Mouse (Mus musculus): Measurements from ENCODE around the gene Acp4. TPM values are rescaled to one million over a fixed set of nuclear protein-coding genes. Genes with fewer than 3 reads are reported as not detected.
A peak's percentile ranks its signal among the peaks of the same experiment; 100 is the strongest.

Gene Acp4
- polyA plus RNA-seq, 1 experiment from 2014 or later = 0.10 TPM

DNA sequence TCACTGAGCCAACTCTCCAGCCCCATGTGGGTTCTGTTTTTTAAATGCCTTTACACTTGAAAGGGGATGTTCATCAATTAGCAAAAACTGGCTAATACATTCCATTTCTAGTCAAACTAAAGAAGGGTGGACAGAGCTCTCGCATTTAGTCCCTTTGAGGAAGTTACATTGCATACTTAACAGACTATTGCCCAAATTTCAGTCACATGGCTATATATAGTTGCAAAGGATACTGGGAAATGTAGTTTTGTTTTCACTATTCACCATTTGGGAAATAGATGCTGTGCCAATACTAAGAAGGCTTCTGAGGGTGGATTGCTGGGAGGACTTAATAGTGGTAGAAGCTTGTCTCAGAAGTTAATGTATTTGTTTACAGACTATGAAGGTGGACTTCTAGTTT lies 23.8 kb upstream of the Acp4 start:
- Histone ChIP-seq H3K36me3 (no peaks in the 10 kb centered on the region), H3K27me3 (0 out of 2 replicates have a peak, but pooled peaks cover 3% of the 10 kb centered on the region), H3K4me1 (no peaks in the 10 kb centered on the region), H3K9me3 (no peaks in the 10 kb centered on the region), H3K27ac (no peak overlapping the region), H3K4me2 (replicated peaks) (no peak overlapping the region), H3K4me3 (no peak overlapping the region), H3K9ac (no peak overlapping the region)
- no peak for ATAC-seq (ENCODE audit: insufficient number of reproducible peaks, insufficient read depth, low FRiP score, low TSS enrichment)
- 70% methylated on average over 1 of the region's 1 CpGs for WGBS

DNA sequence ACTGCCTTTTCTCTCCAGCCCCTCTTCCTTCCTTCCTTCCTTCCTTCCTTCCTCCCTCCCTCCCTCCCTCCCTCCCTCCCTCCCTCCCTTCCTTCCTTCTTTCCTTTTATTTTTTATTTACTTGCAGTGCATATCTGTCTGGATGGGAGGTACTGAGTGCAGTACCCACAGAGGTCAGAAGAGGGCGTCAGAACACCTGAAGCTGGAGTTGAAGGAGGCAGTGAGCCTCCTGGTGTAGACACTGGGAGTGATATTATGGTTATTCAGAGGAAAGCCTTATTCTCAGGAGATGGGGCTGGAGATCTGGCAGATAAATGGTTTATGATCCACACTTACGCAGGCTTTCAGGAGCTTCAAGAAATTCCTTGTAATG lies 20.1 kb upstream of the Acp4 start:
- H3K9ac ChIP-seq = no peak overlapping the region
- H3K27me3 ChIP-seq = peaks cover 26% of the 10 kb centered on the region
- H3K4me1 ChIP-seq = no peaks in the 10 kb centered on the region
- ATAC-seq (ENCODE audit: insufficient number of reproducible peaks, insufficient read depth, low FRiP score, low TSS enrichment) = no peak
- H3K36me3 ChIP-seq = no peaks in the 10 kb centered on the region
- no peaks in the 10 kb centered on the region for H3K9me3 ChIP-seq
- WGBS = 44% methylated on average over 2 of the region's 2 CpGs
- no peak overlapping the region for H3K27ac ChIP-seq
- H3K4me2 ChIP-seq (replicated peaks) = no peak overlapping the region
- H3K4me3 ChIP-seq = no peak overlapping the region

- ATAC-seq (ENCODE audit: insufficient number of reproducible peaks, insufficient read depth, low FRiP score, low TSS enrichment) = no peak
- Histone ChIP-seq H3K4me3 (no peak overlapping the region), H3K4me1 (no peaks in the 10 kb centered on the region), H3K27me3 (peaks cover 26% of the 10 kb centered on the region), H3K9ac (no peak overlapping the region), H3K36me3 (no peaks in the 10 kb centered on the region), H3K4me2 (replicated peaks) (no peak overlapping the region), H3K9me3 (no peaks in the 10 kb centered on the region), H3K27ac (no peak overlapping the region)
- WGBS = 70% methylated on average over 10 of the region's 10 CpGs
Observed at GRCm38 (mm10) chr7:44276461-44277249, 19.5 kb upstream of the Acp4 start.

DNA sequence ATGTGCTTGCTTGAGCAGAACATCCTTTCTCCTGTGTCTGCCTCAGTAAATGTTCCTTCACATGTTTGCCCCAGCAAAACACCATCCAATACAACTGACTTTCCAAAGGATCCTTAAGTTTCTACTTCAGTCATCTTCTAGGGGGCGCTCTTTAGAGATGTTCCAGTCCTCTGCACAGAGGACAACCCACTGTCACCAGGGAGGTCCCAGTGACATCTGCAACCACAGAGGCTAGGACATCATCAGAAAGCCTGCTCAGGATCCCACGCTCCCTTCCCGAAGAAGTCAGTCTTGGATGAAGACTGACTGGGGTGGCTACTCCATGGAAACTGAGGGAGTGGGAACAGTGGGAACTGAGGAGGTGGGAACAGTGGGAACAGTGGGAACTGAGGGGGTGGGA lies 18.4 kb upstream of the Acp4 start:
- no peak for ATAC-seq (ENCODE audit: insufficient number of reproducible peaks, insufficient read depth, low FRiP score, low TSS enrichment)
- WGBS = 77% methylated on average over 3 of the region's 3 CpGs
- H3K4me3 ChIP-seq = no peak overlapping the region
- no peaks in the 10 kb centered on the region for H3K36me3 ChIP-seq
- H3K4me2 ChIP-seq (replicated peaks) = no peak overlapping the region
- H3K4me1 ChIP-seq = no peaks in the 10 kb centered on the region
- H3K9me3 ChIP-seq = no peaks in the 10 kb centered on the region
- H3K9ac ChIP-seq = no peak overlapping the region
- H3K27ac ChIP-seq = no peak overlapping the region
- H3K27me3 ChIP-seq = peaks cover 26% of the 10 kb centered on the region

DNA sequence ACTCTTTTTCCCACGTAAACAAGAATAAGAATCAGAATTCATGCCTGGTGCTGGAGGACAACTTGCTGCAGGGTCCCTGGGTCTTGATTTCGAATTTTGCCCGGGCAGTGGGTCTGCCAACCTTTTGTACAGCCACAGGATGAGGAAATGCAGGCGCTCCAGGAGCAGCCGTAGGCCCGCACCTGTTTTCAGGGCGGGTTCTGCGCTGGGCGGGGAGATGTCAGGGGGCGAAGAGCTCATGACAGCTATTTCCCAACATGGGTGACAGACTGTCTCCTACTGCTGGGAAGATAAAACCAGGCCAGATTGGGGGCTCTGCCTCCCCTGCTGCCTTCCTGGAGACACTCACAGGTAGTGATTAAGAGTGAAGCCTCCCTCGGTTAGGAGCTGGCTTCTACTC lies 16.9 kb upstream of the Acp4 start:
- ATAC-seq (ENCODE audit: insufficient number of reproducible peaks, insufficient read depth, low FRiP score, low TSS enrichment) = no peak
- H3K27me3 ChIP-seq = peaks cover 27% of the 10 kb centered on the region
- H3K9me3 ChIP-seq = no peaks in the 10 kb centered on the region
- H3K9ac ChIP-seq = no peak overlapping the region
- no peak overlapping the region for H3K4me3 ChIP-seq
- no peaks in the 10 kb centered on the region for H3K4me1 ChIP-seq
- H3K4me2 ChIP-seq (replicated peaks) = no peak overlapping the region
- no peak overlapping the region for H3K27ac ChIP-seq
- no peaks in the 10 kb centered on the region for H3K36me3 ChIP-seq
- 34% methylated on average over 11 of the region's 11 CpGs for whole genome bisulfite sequencing

GRCm38 (mm10) chr7:44273446-44273845 lies 16.3 kb upstream of the Acp4 start:
- Histone ChIP-seq H3K9me3 (no peaks in the 10 kb centered on the region), H3K4me3 (no peak overlapping the region), H3K27me3 (peaks cover 34% of the 10 kb centered on the region), H3K27ac (no peak overlapping the region), H3K36me3 (no peaks in the 10 kb centered on the region), H3K9ac (no peak overlapping the region), H3K4me2 (replicated peaks) (no peak overlapping the region), H3K4me1 (no peaks in the 10 kb centered on the region)
- ATAC-seq (ENCODE audit: insufficient number of reproducible peaks, insufficient read depth, low FRiP score, low TSS enrichment) = no peak
- 66% methylated on average over 7 of the region's 7 CpGs for WGBS

DNA sequence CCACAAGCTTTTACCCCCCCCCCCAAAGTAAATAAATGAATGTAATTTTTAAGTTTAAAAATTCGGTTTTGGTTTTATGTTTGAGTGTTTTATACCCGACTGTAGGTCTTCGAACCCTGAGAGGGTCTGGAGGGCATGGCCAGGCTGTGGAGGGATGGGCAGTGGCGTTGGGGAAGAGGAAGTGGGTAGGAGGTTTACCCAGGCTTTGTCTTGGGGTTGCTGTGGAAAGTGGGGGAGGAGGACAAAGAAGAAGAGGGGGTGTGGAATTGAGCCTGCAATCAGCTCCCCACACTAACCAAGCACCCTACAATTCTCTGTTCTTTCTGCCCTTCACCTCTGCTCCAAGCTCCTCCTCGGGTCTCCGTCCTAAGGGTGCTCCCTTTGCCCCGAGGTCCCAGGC lies 15.4 kb upstream of the Acp4 start:
- Histone ChIP-seq H3K4me2 (replicated peaks) (no peak overlapping the region), H3K9me3 (no peaks in the 10 kb centered on the region), H3K4me3 (no peak overlapping the region), H3K27ac (no peak overlapping the region), H3K9ac (no peak overlapping the region), H3K27me3 (peaks cover 43% of the 10 kb centered on the region), H3K4me1 (no peaks in the 10 kb centered on the region), H3K36me3 (no peaks in the 10 kb centered on the region)
- ATAC-seq (ENCODE audit: insufficient number of reproducible peaks, insufficient read depth, low FRiP score, low TSS enrichment) = no peak
- 87% methylated on average over 7 of the region's 7 CpGs for WGBS

DNA sequence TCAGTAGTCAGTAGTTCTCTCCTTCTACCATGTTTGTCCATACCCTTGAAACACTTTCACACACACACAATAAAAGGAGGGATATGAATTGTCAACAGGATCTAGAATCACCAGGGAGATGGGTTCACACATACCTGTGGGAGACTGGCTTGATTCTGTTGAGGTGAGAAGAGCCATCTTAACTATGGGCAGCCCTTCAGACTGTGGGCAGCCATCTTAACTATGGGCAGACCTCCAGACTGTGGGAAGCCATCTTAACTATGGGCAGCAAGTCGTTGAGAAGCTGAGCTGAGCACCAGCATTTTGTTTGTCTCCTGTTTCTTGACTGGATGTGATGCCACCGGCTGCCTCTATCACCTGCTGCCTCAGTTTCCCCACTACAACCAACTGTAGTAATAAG lies 14.1 kb upstream of the Acp4 start:
- no peaks in the 10 kb centered on the region for H3K36me3 ChIP-seq
- no peaks in the 10 kb centered on the region for H3K9me3 ChIP-seq
- no peak overlapping the region for H3K4me3 ChIP-seq
- no peak overlapping the region for H3K4me2 ChIP-seq (replicated peaks)
- ATAC-seq (ENCODE audit: insufficient number of reproducible peaks, insufficient read depth, low FRiP score, low TSS enrichment) = no peak
- no peak overlapping the region for H3K27ac ChIP-seq
- H3K9ac ChIP-seq = no peak overlapping the region
- no peaks in the 10 kb centered on the region for H3K4me1 ChIP-seq
- 81% methylated on average over 2 of the region's 2 CpGs for WGBS
- H3K27me3 ChIP-seq = peaks cover 43% of the 10 kb centered on the region

- 89% methylated on average over 2 of the region's 2 CpGs for WGBS
- Histone ChIP-seq H3K9ac (no peak overlapping the region), H3K4me3 (no peak overlapping the region), H3K27me3 (peaks cover 39% of the 10 kb centered on the region), H3K4me1 (no peaks in the 10 kb centered on the region), H3K27ac (no peak overlapping the region), H3K9me3 (no peaks in the 10 kb centered on the region), H3K36me3 (no peaks in the 10 kb centered on the region), H3K4me2 (replicated peaks) (no peak overlapping the region)
- ATAC-seq (ENCODE audit: insufficient number of reproducible peaks, insufficient read depth, low FRiP score, low TSS enrichment) = no peak
Observed at GRCm38 (mm10) chr7:44269397-44269796, 12.2 kb upstream of the Acp4 start.

DNA sequence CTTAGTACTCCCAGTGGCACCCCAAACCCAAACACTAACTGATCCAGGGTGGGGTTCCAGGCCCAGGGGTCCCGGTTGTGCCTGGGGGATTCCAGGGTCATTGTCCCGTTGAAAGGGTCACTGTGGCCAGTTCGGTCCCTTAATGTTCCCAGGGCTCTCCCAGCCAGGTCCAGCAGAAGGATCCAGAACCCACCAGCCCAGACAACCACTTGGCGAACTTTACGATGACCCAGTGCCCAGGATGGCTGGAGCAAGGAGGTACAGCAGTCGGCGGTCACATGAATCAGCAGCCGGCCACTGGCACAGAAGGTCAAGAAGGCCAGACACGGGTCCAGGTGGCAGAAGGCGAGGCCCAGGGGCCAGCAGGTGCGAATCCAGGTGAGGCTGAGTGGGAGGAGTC lies 10.9 kb upstream of the Acp4 start:
- peaks cover 3% of the 10 kb centered on the region; the same call in 1 of the 2 replicates for H3K4me1 ChIP-seq
- WGBS = 78% methylated on average over 11 of the region's 11 CpGs
- H3K27me3 ChIP-seq = peaks cover 34% of the 10 kb centered on the region

GRCm38 (mm10) chr7:44262791-44263643 lies 5.8 kb upstream of the Acp4 start:
- Histone ChIP-seq H3K4me2 (replicated peaks) (peak overlapping the region; percentile 44), H3K4me1 (peaks cover 5% of the 10 kb centered on the region; the same call in 1 of the 2 replicates), H3K27ac (no peak overlapping the region), H3K4me3 (0 out of 2 replicates have a peak overlapping the region, but pooled peaks have one; percentile 12), H3K9me3 (no peaks in the 10 kb centered on the region), H3K27me3 (peaks cover 26% of the 10 kb centered on the region), H3K9ac (no peak overlapping the region), H3K36me3 (no peaks in the 10 kb centered on the region)
- no peak for ATAC-seq (ENCODE audit: insufficient number of reproducible peaks, insufficient read depth, low FRiP score, low TSS enrichment)
- 3% methylated on average over 34 of the region's 34 CpGs for WGBS

More for the DNA sequence above, 10.9 kb upstream of the Acp4 start:
- H3K4me3 ChIP-seq = no peak overlapping the region
- H3K27ac ChIP-seq = no peak overlapping the region
- H3K4me2 ChIP-seq (replicated peaks) = no peak overlapping the region
- no peaks in the 10 kb centered on the region for H3K36me3 ChIP-seq
- no peaks in the 10 kb centered on the region for H3K9me3 ChIP-seq
- ATAC-seq (ENCODE audit: insufficient number of reproducible peaks, insufficient read depth, low FRiP score, low TSS enrichment) = no peak
- H3K9ac ChIP-seq = no peak overlapping the region

DNA sequence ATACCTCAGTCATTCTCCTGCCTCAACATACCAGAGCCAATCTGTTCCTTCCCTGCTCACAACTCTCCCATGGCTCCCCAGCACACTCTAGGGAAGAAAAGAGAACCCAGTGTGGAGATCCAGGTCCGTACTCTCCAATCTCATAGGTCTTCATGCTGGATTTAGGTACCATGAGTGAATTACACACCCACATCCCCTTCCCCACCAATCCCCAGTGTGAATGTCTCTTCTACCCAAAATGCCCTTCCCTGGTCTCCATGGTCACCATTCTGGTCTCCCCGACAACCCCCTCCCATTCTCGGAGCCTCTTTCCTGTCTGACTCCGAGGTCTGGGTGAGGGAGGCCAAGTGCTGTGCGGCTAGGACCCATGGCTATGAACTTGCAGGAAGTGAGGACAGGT lies 4.0 kb upstream of the Acp4 start, which contains the start of gene Gm15517:
Gene Gm15517 (plus strand): TSS at position 301 of the 400 bp plus-strand sequence.
- Histone ChIP-seq H3K36me3 (no peaks in the 10 kb centered on the region), H3K9ac (no peak within 1 kb of the TSS)
- 54% methylated on average over 5 of the region's 5 CpGs for WGBS

More for the DNA sequence above, 4.0 kb upstream of the Acp4 start, which contains the start of gene Gm15517:
- Histone ChIP-seq H3K4me2 (replicated peaks) (no peak within 1 kb of the TSS), H3K9me3 (no peaks in the 10 kb centered on the region), H3K4me3 (no peak within 1 kb of the TSS), H3K4me1 (peaks cover 5% of the 10 kb centered on the region; the same call in 1 of the 2 replicates), H3K27me3 (peaks cover 18% of the 10 kb centered on the region), H3K27ac (no peak within 1 kb of the TSS)
- no peak for ATAC-seq (ENCODE audit: insufficient number of reproducible peaks, insufficient read depth, low FRiP score, low TSS enrichment)

Data from embryonic facial prominence, embryonic 12.5 days (tissue).